20 mouse cellular contexts compared by ENCODE assay signal in genomic region chr2:151984019-151984418, GRCm38 (mm10). TPM values are rescaled to one million over a fixed set of nuclear protein-coding genes. Genes with fewer than 3 reads are reported as not detected.
DNase-seq lines count a peak whose midpoint lies in the region; ATAC-seq and TF ChIP-seq lines count a peak whose summit lies in the region.
"Had no signal": no experiment of that assay in that cellular context is flagged by ENCODE, and none has a peak within 500 bp of the region (broad histone marks: within the 10 kb centered on the region; RNA-seq: fewer than 3 reads in every experiment).

No protein-coding gene starts in this region.

- peak overlapping the region; percentile 45 for H3K27ac ChIP-seq in heart, adult 2 months
- H3K27ac ChIP-seq in embryonic facial prominence, embryonic 10.5 days (replicated peaks), result no peak overlapping the region
- H3K27ac ChIP-seq in stomach, embryonic 15.5 days, result peak overlapping the region; percentile 41; the same call in 1 of the 2 replicates
- H3K27ac ChIP-seq: heart, embryonic 13.5 days; limb, embryonic 13.5 days; liver, embryonic 14.5 days; midbrain, embryonic 13.5 days had no signal

- no peak overlapping the region for H3K9ac ChIP-seq in heart, adult 2 months (ENCODE audit: low read depth, low read length)
- H3K9ac ChIP-seq in stomach, embryonic 15.5 days, result no peak overlapping the region
- H3K9ac ChIP-seq: heart, embryonic 13.5 days; limb, embryonic 13.5 days; liver, embryonic 14.5 days; midbrain, embryonic 13.5 days had no signal

- peaks cover 8% of the 10 kb centered on the region for H3K4me1 ChIP-seq in heart, adult 2 months (ENCODE audit: control insufficient read depth, insufficient read depth, low read length)
- peaks cover 23% of the 10 kb centered on the region for H3K4me1 ChIP-seq in embryonic facial prominence, embryonic 10.5 days
- peaks cover 11% of the 10 kb centered on the region for H3K4me1 ChIP-seq in stomach, embryonic 15.5 days

- no peak overlapping the region for H3ac ChIP-seq in C2C12 (ENCODE audit: control insufficient read depth, insufficient read length, low read depth)

- no peak for DNase-seq in heart, adult 2 months
- no peak for DNase-seq in heart, postnatal 4 days
- DNase-seq in embryonic facial prominence, embryonic 10.5 days (ENCODE audit: low spot score), result peak; percentile 8
- DNase-seq in urinary bladder, adult 2 months (ENCODE audit: low spot score), result no peak
- DNase-seq in layer of hippocampus, postnatal 14 days (ENCODE audit: low spot score in 2 of 2), result no peak
- DNase-seq: adrenal gland, postnatal 10 days; B cell, adult 2 months; cerebellum, adult 9-10 months; kidney, adult 11 months; kidney, postnatal 14 days; right cerebral cortex, postnatal 25 days; thymus, postnatal 36 days had no signal

- H3K27me3 ChIP-seq in heart, adult 2 months (ENCODE audit: control insufficient read depth, insufficient read depth, low read length), result no peaks in the 10 kb centered on the region
- no peaks in the 10 kb centered on the region for H3K27me3 ChIP-seq in C2C12 (ENCODE audit: control insufficient read depth, insufficient read depth, insufficient read length)
- no peaks in the 10 kb centered on the region for H3K27me3 ChIP-seq in embryonic facial prominence, embryonic 10.5 days (replicated peaks; ENCODE audit: low read depth, poor library complexity, severe bottlenecking)
- no peaks in the 10 kb centered on the region for H3K27me3 ChIP-seq in stomach, embryonic 15.5 days (replicated peaks)
- H3K27me3 ChIP-seq: limb, embryonic 13.5 days; midbrain, embryonic 13.5 days had no signal

- no peak for TF ChIP-seq CTCF in heart, adult 2 months (IDR thresholded peaks at IDR 0.05)
- no peak for TF ChIP-seq CTCF in C2C12 (IDR thresholded peaks at IDR 0.05; ENCODE audit: control insufficient read depth, insufficient read depth, insufficient read length)

- no peak overlapping the region for H3K4me2 ChIP-seq in stomach, embryonic 15.5 days
- H3K4me2 ChIP-seq: heart, embryonic 13.5 days; limb, embryonic 13.5 days; midbrain, embryonic 13.5 days had no signal

- intact Hi-C loops in heart, adult 2 months (cut with DNase I), result no loop called here

- H3K79me2 ChIP-seq in heart, adult 2 months (replicated peaks; ENCODE audit: control insufficient read depth, insufficient read depth, low read length), result no peaks in the 10 kb centered on the region
- peaks cover 11% of the 10 kb centered on the region for H3K79me2 ChIP-seq in C2C12 (ENCODE audit: control insufficient read depth, insufficient read depth)

- no peak for TF ChIP-seq EP300 in heart, adult 2 months (IDR thresholded peaks at IDR 0.05; ENCODE audit: insufficient read depth, low read depth, low read length)

- no peak for TF ChIP-seq POLR2A in heart, adult 2 months (IDR thresholded peaks at IDR 0.05; ENCODE audit: insufficient read depth, low read depth, low read length)

- no peaks in the 10 kb centered on the region for H3K36me3 ChIP-seq in heart, adult 2 months (ENCODE audit: control insufficient read depth, insufficient read depth, low read length)
- H3K36me3 ChIP-seq in C2C12 (ENCODE audit: control insufficient read depth, insufficient read depth), result no peaks in the 10 kb centered on the region
- H3K36me3 ChIP-seq in embryonic facial prominence, embryonic 10.5 days (replicated peaks), result no peaks in the 10 kb centered on the region
- H3K36me3 ChIP-seq in stomach, embryonic 15.5 days, result no peaks in the 10 kb centered on the region
- H3K36me3 ChIP-seq: heart, embryonic 13.5 days; limb, embryonic 13.5 days; midbrain, embryonic 13.5 days had no signal

- H3K9me3 ChIP-seq in embryonic facial prominence, embryonic 10.5 days, result no peaks in the 10 kb centered on the region
- H3K9me3 ChIP-seq in stomach, embryonic 15.5 days, result no peaks in the 10 kb centered on the region
- H3K9me3 ChIP-seq: heart, embryonic 13.5 days; limb, embryonic 13.5 days; midbrain, embryonic 13.5 days had no signal

- no peak overlapping the region for H3K4me3 ChIP-seq in heart, adult 2 months
- no peak overlapping the region for H3K4me3 ChIP-seq in C2C12 (ENCODE audit: insufficient read depth, poor library complexity, severe bottlenecking)
- no peak overlapping the region for H3K4me3 ChIP-seq in embryonic facial prominence, embryonic 10.5 days
- H3K4me3 ChIP-seq in stomach, embryonic 15.5 days (replicated peaks), result no peak overlapping the region
- H3K4me3 ChIP-seq: heart, embryonic 13.5 days; limb, embryonic 13.5 days; midbrain, embryonic 13.5 days had no signal

- ATAC-seq in stomach, embryonic 15.5 days (ENCODE audit: insufficient read depth, low FRiP score, low read depth), result no peak
- ATAC-seq: forebrain, embryonic 16.5 days; midbrain, embryonic 13.5 days had no signal

- WGBS in heart, adult 2 months, result 65% methylated on average over 9 of the region's 9 CpGs
- WGBS in embryonic facial prominence, embryonic 10.5 days, result 74% methylated on average over 9 of the region's 9 CpGs
- WGBS in stomach, embryonic 15.5 days, result 61% methylated on average over 9 of the region's 9 CpGs

- H3K79me3 ChIP-seq in C2C12 (ENCODE audit: low read depth), result peaks cover 8% of the 10 kb centered on the region

TF ChIP-seq in C2C12, 6 proteins besides CTCF, POLR2A, EP300 and RAD21:
- TF ChIP-seq MAX (IDR thresholded peaks at IDR 0.05) (peak; percentile 24), FOSL1 (IDR thresholded peaks at IDR 0.05; ENCODE audit: insufficient read depth, low read length, poor library complexity, severe bottlenecking) (no peak)

RNA-seq across cellular contexts. Expression of gene Fam110a, which starts 4.0 kb away (rescaled TPM):
- 1 to 10 TPM; 4.3 to 4.7 TPM for total RNA-seq in heart, adult 2 months (2021)
- polyA plus RNA-seq in heart, adult 2 months (2012; rRNA removed), result 6.6 and 7.2 TPM in 2 replicates
- 1 to 10 TPM; 8.2 to 8.6 TPM for total RNA-seq in heart, postnatal 4 days (2021)
- 24.3 TPM for polyA plus RNA-seq in C2C12 (2012; fragmentation: generic; extraction: Trizol)
- 48.4 and 55.0 TPM in 2 replicates for polyA plus RNA-seq in embryonic facial prominence, embryonic 10.5 days (2016; fragmentation: Nextera tagmentation; extraction: Ambion mirVana)
- polyA plus RNA-seq in stomach, embryonic 15.5 days (2015; fragmentation: Nextera tagmentation; extraction: Ambion mirVana), result 26.8 TPM in 2 replicates
- polyA plus RNA-seq in urinary bladder, adult 2 months (2012; rRNA removed), result 20.0 and 20.2 TPM in 2 replicates
- total RNA-seq in layer of hippocampus, postnatal 14 days (2021), result 1 to 10 TPM; 8.2 to 9.5 TPM

RNA-seq across cellular contexts. Expression of gene Slc52a3, which starts 12.3 kb away (rescaled TPM):
- total RNA-seq in heart, adult 2 months (2021), result 1 to 10 TPM; 1.8 to 3.4 TPM
- polyA plus RNA-seq in heart, adult 2 months (2012; rRNA removed), result 2.5 and 2.8 TPM in 2 replicates
- 1 to 10 TPM; 1.4 to 1.5 TPM for total RNA-seq in heart, postnatal 4 days (2021)
- polyA plus RNA-seq in C2C12 (2012; fragmentation: generic; extraction: Trizol), result 0.08 TPM
- 0.63 and 0.80 TPM in 2 replicates for polyA plus RNA-seq in embryonic facial prominence, embryonic 10.5 days (2016; fragmentation: Nextera tagmentation; extraction: Ambion mirVana)
- 4.9 and 7.3 TPM in 2 replicates for polyA plus RNA-seq in stomach, embryonic 15.5 days (2015; fragmentation: Nextera tagmentation; extraction: Ambion mirVana)
- 34.0 and 37.1 TPM in 2 replicates for polyA plus RNA-seq in urinary bladder, adult 2 months (2012; rRNA removed)
- total RNA-seq in layer of hippocampus, postnatal 14 days (2021), result 1 to 10 TPM; 3.2 to 3.7 TPM
- total RNA-seq: granulocyte monocyte progenitor cell, adult 5-6 weeks had no signal
